Mouse (Mus musculus): ENCODE measurements around the gene Fmnl1. TPM values are rescaled to one million over a fixed set of nuclear protein-coding genes. Genes with fewer than 3 reads are reported as not detected.

The Fmnl1 gene
- polyA plus RNA-seq, 1 experiment from 2014 or later = 1.7 TPM

DNA sequence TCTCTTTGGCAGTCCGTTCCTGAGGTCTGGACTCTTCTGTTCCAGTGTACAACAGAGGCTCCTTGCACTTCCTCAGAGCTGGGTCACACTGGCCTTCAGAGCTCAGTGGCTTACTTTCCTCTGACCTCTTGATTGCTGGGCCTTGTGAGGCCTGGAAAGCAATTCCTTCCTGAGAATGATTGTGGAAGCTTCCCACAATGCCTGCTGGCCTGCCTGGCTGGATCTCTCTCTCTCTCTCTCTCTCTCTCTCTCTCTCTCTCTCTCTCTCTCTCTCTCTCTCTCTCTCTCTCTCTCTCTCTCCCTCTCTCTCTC lies 29.0 kb upstream of the Fmnl1 start:
- ATAC-seq (ENCODE audit: low FRiP score, low read depth) = no peak
- Histone ChIP-seq H3K4me1 (peaks cover 22% of the 10 kb centered on the region), H3K9ac (no peak overlapping the region), H3K9me3 (no peaks in the 10 kb centered on the region), H3K27ac (0 out of 2 replicates have a peak overlapping the region, but pooled peaks have one; percentile 15), H3K36me3 (peaks cover 8% of the 10 kb centered on the region; the same call in 1 of the 2 replicates), H3K4me2 (replicated peaks) (no peak overlapping the region), H3K27me3 (replicated peaks) (no peaks in the 10 kb centered on the region), H3K4me3 (no peak overlapping the region)
- WGBS = 31% methylated on average over 1 of the region's 1 CpGs

DNA sequence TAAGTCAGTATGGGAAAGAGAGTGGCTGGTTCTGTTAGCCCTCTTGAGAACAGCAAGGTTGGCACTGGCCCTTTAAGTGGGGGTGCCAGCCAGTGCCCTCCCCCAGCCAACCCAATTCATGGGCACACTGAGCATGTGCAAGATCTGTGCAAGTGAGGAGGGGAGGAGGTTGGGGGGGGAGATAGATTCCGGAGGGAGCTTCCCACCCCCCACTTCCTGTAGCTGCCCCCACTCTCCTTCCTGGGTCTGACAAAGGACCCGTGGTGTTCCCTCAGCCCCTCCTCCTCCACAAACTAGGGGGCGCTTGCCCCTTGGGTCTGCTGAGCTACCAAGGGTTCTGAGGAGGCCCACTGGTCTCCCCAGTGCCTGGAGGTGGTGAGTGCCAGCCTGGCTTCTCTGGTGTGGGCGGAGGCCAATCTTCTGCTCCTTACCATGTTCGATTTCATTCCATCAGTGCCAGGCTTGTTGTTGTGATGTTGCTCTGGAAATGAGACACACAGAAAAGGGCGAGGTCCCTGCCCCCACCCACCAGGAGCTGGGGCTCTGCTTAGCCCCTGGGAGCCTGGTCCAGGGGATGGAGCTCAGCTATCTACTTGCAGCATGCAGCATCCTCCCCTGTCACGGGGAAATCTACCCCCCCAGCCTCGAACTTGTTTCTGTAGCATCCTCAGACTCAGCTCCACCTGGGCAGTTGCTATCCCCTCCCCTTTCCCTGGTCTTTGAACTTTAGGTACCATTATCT lies 28.3 kb upstream of the Fmnl1 start:
- Histone ChIP-seq H3K4me3 (peak overlapping the region; percentile 7; the same call in 1 of the 2 replicates), H3K4me2 (replicated peaks) (peak overlapping the region; percentile 51), H3K9me3 (no peaks in the 10 kb centered on the region), H3K27me3 (replicated peaks) (no peaks in the 10 kb centered on the region), H3K9ac (peak overlapping the region; percentile 42; the same call in 1 of the 2 replicates), H3K4me1 (peaks cover 22% of the 10 kb centered on the region), H3K36me3 (peaks cover 8% of the 10 kb centered on the region; the same call in 1 of the 2 replicates), H3K27ac (0 out of 2 replicates have a peak overlapping the region, but pooled peaks have one; percentile 15)
- peak; percentile 76 for ATAC-seq (ENCODE audit: low FRiP score, low read depth)
- WGBS = 32% methylated on average over 8 of the region's 8 CpGs

GRCm38 (mm10) chr11:103144309-103145285 lies 26.3 kb upstream of the Fmnl1 start:
- Histone ChIP-seq H3K27ac (no peak overlapping the region), H3K4me2 (replicated peaks) (no peak overlapping the region), H3K9me3 (no peaks in the 10 kb centered on the region), H3K27me3 (replicated peaks) (no peaks in the 10 kb centered on the region), H3K4me3 (no peak overlapping the region), H3K4me1 (peaks cover 22% of the 10 kb centered on the region), H3K36me3 (no peaks in the 10 kb centered on the region), H3K9ac (no peak overlapping the region)
- WGBS = 48% methylated on average over 12 of the region's 12 CpGs
- ATAC-seq (ENCODE audit: low FRiP score, low read depth) = no peak

- ATAC-seq (ENCODE audit: low FRiP score, low read depth) = no peak
- Histone ChIP-seq H3K4me3 (no peak overlapping the region), H3K36me3 (no peaks in the 10 kb centered on the region), H3K4me2 (replicated peaks) (no peak overlapping the region), H3K9me3 (no peaks in the 10 kb centered on the region), H3K27me3 (replicated peaks) (no peaks in the 10 kb centered on the region), H3K4me1 (peaks cover 22% of the 10 kb centered on the region), H3K27ac (no peak overlapping the region), H3K9ac (no peak overlapping the region)
- 91% methylated on average over 4 of the region's 4 CpGs for WGBS
These were observed 24.5 kb upstream of the Fmnl1 start for GRCm38 (mm10) chr11:103146386-103146785.

GRCm38 (mm10) chr11:103147766-103148165 lies 23.1 kb upstream of the Fmnl1 start:
- no peak overlapping the region for H3K27ac ChIP-seq
- no peak overlapping the region for H3K4me2 ChIP-seq (replicated peaks)
- 70% methylated on average over 4 of the region's 4 CpGs for WGBS
- no peaks in the 10 kb centered on the region for H3K9me3 ChIP-seq
- H3K4me3 ChIP-seq = no peak overlapping the region
- H3K36me3 ChIP-seq = no peaks in the 10 kb centered on the region
- peaks cover 10% of the 10 kb centered on the region for H3K4me1 ChIP-seq
- H3K9ac ChIP-seq = no peak overlapping the region
- ATAC-seq (ENCODE audit: low FRiP score, low read depth) = no peak
- no peaks in the 10 kb centered on the region for H3K27me3 ChIP-seq (replicated peaks)

DNA sequence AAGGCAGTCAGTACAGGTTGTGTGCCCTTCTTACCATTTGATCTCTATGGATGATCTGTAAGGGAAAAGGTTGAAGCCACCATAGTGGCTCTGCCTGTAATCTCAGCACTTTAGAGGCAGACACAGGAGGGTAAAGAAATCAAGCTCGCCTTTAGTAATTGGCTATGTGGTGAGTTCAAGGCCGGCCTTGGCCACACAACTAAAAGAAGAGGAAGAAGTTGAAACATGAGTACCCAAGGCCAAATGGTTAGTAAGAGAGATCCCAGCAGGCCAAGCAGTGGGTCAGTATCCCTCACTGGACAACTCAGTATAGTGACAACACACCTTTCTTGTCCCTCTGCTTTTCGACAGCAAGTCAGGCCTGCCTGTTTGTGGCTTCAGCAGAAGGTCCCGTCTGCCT lies 21.1 kb upstream of the Fmnl1 start:
- Histone ChIP-seq H3K36me3 (no peaks in the 10 kb centered on the region), H3K9me3 (no peaks in the 10 kb centered on the region), H3K4me2 (replicated peaks) (no peak overlapping the region), H3K4me3 (no peak overlapping the region), H3K4me1 (peaks cover 6% of the 10 kb centered on the region), H3K27me3 (replicated peaks) (no peaks in the 10 kb centered on the region), H3K27ac (no peak overlapping the region), H3K9ac (no peak overlapping the region)
- WGBS = 92% methylated on average over 4 of the region's 4 CpGs
- no peak for ATAC-seq (ENCODE audit: low FRiP score, low read depth)

GRCm38 (mm10) chr11:103158621-103159478 lies 12.1 kb upstream of the Fmnl1 start:
- 0 out of 2 replicates have a peak overlapping the region, but pooled peaks have one; percentile 13 for H3K9ac ChIP-seq
- 1% methylated on average over 25 of the region's 25 CpGs for WGBS
- no peak overlapping the region for H3K27ac ChIP-seq

DNA sequence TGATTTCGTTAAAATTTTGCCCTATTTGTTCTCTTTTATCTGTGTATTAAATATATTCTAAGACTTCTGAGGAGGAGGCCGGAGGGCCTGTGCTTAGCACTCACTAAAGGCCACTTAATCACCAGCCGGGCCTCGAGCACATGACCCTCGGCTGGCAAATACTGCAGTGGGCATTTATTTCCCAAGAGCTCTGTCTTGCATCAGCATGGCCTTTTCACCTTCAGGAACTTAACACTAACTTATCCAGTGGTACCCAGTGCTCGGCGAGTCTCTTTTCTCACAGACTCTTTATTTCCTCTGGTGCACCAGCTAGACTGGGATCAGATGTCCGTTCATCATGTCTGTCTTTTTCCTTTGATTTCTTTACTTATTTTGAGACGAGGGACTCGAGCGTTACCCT lies 10.2 kb upstream of the Fmnl1 start:
- H3K27me3 ChIP-seq (replicated peaks) = no peaks in the 10 kb centered on the region
- no peak overlapping the region for H3K27ac ChIP-seq
- no peak overlapping the region for H3K9ac ChIP-seq
- ATAC-seq (ENCODE audit: low FRiP score, low read depth) = no peak
- H3K9me3 ChIP-seq = no peaks in the 10 kb centered on the region
- H3K4me2 ChIP-seq (replicated peaks) = no peak overlapping the region
- H3K36me3 ChIP-seq = no peaks in the 10 kb centered on the region
- H3K4me1 ChIP-seq = peaks cover 6% of the 10 kb centered on the region
- WGBS = 93% methylated on average over 11 of the region's 11 CpGs
- no peak overlapping the region for H3K4me3 ChIP-seq

More at GRCm38 (mm10) chr11:103158621-103159478, 12.1 kb upstream of the Fmnl1 start:
- Histone ChIP-seq H3K27me3 (replicated peaks) (no peaks in the 10 kb centered on the region), H3K36me3 (no peaks in the 10 kb centered on the region), H3K4me2 (replicated peaks) (peak overlapping the region; percentile 53), H3K4me1 (peaks cover 6% of the 10 kb centered on the region), H3K9me3 (no peaks in the 10 kb centered on the region), H3K4me3 (peak overlapping the region; percentile 18; the same call in 1 of the 2 replicates)
- ATAC-seq (ENCODE audit: low FRiP score, low read depth) = peak; percentile 87

- H3K4me3 ChIP-seq = no peak overlapping the region
- H3K27me3 ChIP-seq (replicated peaks) = no peaks in the 10 kb centered on the region
- H3K27ac ChIP-seq = no peak overlapping the region
- no peak overlapping the region for H3K4me2 ChIP-seq (replicated peaks)
- 0 out of 2 replicates have a peak, but pooled peaks cover 3% of the 10 kb centered on the region for H3K9me3 ChIP-seq
- no peak for ATAC-seq (ENCODE audit: low FRiP score, low read depth)
- WGBS = 76% methylated on average over 7 of the region's 7 CpGs
- peaks cover 6% of the 10 kb centered on the region for H3K4me1 ChIP-seq
- H3K36me3 ChIP-seq = no peaks in the 10 kb centered on the region
- no peak overlapping the region for H3K9ac ChIP-seq
These were observed 9.5 kb upstream of the Fmnl1 start for GRCm38 (mm10) chr11:103161449-103161848.

DNA sequence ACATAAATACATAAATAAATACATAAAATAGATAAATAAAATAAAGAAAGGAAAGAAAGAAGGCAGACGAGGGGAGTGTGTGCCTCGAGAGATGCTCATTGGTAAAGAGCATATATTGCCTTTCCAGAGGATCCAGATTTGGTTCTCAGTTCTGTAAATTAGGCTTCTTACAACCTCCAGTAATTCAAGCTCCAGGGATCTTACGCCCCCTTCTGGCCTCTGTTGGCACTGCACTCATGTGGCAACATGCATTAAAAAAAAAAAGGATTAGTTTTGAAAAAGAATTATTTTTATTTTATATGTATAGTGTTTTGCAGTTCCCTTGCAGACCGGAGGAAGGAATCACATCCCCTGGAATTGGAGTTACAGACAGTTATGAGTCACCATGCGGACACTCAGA lies 8.8 kb upstream of the Fmnl1 start:
- 91% methylated on average over 5 of the region's 5 CpGs for WGBS
- Histone ChIP-seq H3K4me1 (peaks cover 6% of the 10 kb centered on the region), H3K9ac (no peak overlapping the region), H3K4me2 (replicated peaks) (no peak overlapping the region), H3K9me3 (0 out of 2 replicates have a peak, but pooled peaks cover 3% of the 10 kb centered on the region), H3K27me3 (replicated peaks) (no peaks in the 10 kb centered on the region), H3K36me3 (no peaks in the 10 kb centered on the region), H3K27ac (no peak overlapping the region), H3K4me3 (no peak overlapping the region)
- ATAC-seq (ENCODE audit: low FRiP score, low read depth) = no peak

GRCm38 (mm10) chr11:103164391-103164790 lies 6.5 kb upstream of the Fmnl1 start:
- H3K4me3 ChIP-seq = no peak overlapping the region
- H3K9ac ChIP-seq = no peak overlapping the region
- H3K4me1 ChIP-seq = no peaks in the 10 kb centered on the region
- no peak for ATAC-seq (ENCODE audit: low FRiP score, low read depth)
- H3K9me3 ChIP-seq = 0 out of 2 replicates have a peak, but pooled peaks cover 3% of the 10 kb centered on the region
- H3K36me3 ChIP-seq = no peaks in the 10 kb centered on the region
- no peak overlapping the region for H3K27ac ChIP-seq
- H3K4me2 ChIP-seq (replicated peaks) = no peak overlapping the region
- H3K27me3 ChIP-seq (replicated peaks) = peaks cover 5% of the 10 kb centered on the region
- 28% methylated on average over 10 of the region's 10 CpGs for WGBS
